Mouse (Mus musculus): ENCODE data around the gene Nodal. TPM values are rescaled to one million over a fixed set of nuclear protein-coding genes. Genes with fewer than 3 reads are reported as not detected.

Nodal gene
- total RNA-seq, 2 experiments from 2014 or later = 0.21 to 0.28 TPM

DNA sequence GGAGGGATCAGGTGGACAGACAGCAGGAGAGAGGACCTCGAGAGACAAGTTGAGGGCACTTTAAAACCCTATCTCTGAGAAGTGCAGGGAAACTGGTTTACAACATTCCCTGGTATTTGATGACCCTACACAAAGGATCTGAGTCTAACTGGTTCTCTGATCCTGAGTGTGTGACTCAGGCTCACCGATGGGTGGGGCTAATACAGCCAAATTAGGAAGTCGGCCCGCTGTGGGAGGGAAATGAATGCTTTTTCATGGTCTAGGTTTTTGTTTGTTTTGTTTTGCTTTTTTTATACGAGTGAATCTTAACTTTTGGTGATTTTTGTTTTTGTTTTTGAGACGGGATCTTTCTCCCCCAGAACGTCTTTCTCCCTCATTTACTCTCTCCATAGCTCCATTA, 51.1 kb downstream of the Nodal start:
- intact Hi-C loops (cut with DNase I) = no loop called here
- DNase-seq (ENCODE audit: low spot score in 2 of 2) = no peak

DNA sequence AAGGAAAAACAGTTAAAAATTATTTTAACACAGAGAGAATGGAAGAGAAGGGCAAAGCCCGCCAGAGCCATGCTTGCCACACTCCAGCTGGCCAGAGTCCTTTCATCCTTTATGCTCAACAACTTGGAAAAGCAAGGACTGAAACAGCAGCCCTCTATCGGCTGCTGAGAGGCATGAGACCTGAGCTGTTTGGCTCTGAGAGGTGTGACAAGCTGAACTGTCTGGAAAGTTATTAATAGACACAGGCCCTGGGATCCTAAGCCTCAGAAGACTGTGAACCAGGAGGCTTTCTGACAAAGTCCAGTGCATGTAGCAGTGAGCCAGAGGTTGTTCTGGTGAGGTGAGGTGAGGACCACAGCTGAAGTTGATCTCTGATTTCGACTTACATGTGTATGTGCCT, 55.9 kb downstream of the Nodal start:
- intact Hi-C loops (cut with DNase I) = no loop called here
- no peak for DNase-seq (ENCODE audit: low spot score in 2 of 2)

DNA sequence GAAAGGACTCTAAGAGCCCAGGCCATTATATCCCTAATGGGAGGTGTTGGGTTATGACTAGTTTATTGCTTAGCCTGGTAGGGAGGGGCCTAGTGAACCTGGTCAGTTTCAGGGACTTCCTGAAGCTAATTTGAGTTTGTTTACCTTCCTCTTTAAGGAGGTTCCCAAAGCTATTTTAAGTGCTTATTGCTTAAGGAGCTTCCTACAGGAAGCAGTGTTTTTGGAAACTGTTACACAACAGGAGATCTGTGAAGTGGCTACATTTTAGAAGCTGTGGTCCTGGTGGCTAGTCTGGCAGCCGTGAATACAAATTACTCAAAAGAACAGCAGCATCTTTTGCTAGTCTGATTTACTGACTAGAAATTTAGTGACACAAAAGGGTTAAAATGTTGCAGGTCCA, 56.6 kb downstream of the Nodal start:
- intact Hi-C loops (cut with DNase I) = no loop called here
- DNase-seq (ENCODE audit: low spot score in 2 of 2) = no peak

Other genes starting within 250 kb of the Nodal start
- 1 to 10 TPM in 1 of 2 experiments, under 1 TPM in 1; 0.76 to 1.1 TPM for gene Tbata, start 246.0 kb upstream of the Nodal start, total RNA-seq (2021)
- gene Adamts14, start 144.5 kb upstream of the Nodal start, total RNA-seq (2021) = under 1 TPM; 0.21 to 0.32 TPM
- gene Prf1, start 120.1 kb upstream of the Nodal start, total RNA-seq (2021) = not detected
- gene Pald1, start 34.4 kb upstream of the Nodal start, total RNA-seq (2021) = 10 to 100 TPM in 1 of 2 experiments, 1 to 10 TPM in 1; 9.0 to 10.2 TPM
- gene Eif4ebp2, start 34.7 kb downstream of the Nodal start, total RNA-seq (2021) = 10 to 100 TPM; 47.7 to 51.4 TPM
- gene Lrrc20, start 57.8 kb downstream of the Nodal start, total RNA-seq (2021) = 10 to 100 TPM; 17.5 to 18.0 TPM
- 1 to 10 TPM; 1.5 to 1.6 TPM for gene Npffr1, start 177.5 kb downstream of the Nodal start, total RNA-seq (2021)
- gene Ppa1, start 230.6 kb downstream of the Nodal start, total RNA-seq (2021) = 100 to 1,000 TPM; 106 to 114 TPM